Mouse (Mus musculus) forebrain, embryonic 14.5 days (tissue): ENCODE data around the gene Dzip1. TPM values are rescaled to one million over a fixed set of nuclear protein-coding genes. Genes with fewer than 3 reads are reported as not detected.

Experiments
- ATAC-seq: fragments of 200-750 bp; cut with Nextera tagmentation; 2 replicates; pipeline ENCODE4 v1.8.0; 2017; ENCODE audit warnings: mild to moderate bottlenecking, moderate library complexity
- DNase-seq: peaks from one replicate; pipeline ENCODE4 v3.0.0-alpha.2; 2015; ENCODE audit warnings: low spot score
- H3K27ac ChIP-seq: fragments of 300-500 bp; sonication (generic); 2 replicates; pipeline ENCODE4 v1.5.1; 2014; ENCODE audit warnings: low read depth, mild to moderate bottlenecking, control low read depth, low read length, moderate library complexity
- H3K27me3 ChIP-seq: fragments of 300-500 bp; sonication (generic); replicated peaks from 2 replicates; pipeline ENCODE4 v1.6.1; 2014; ENCODE audit warnings: low read length, control low read depth, mixed read lengths; ENCODE audit not compliant: control insufficient read depth, insufficient read depth
- H3K36me3 ChIP-seq: fragments of 300-500 bp; sonication (generic); 2 replicates; pipeline ENCODE4 v1.6.1; 2014; ENCODE audit warnings: low read length, control low read depth; ENCODE audit not compliant: control insufficient read depth, insufficient read depth
- H3K4me1 ChIP-seq: fragments of 300-500 bp; sonication (generic); 2 replicates; pipeline ENCODE4 v1.6.1; 2014; ENCODE audit warnings: antibody characterized with exemption, low read length, control low read depth; ENCODE audit not compliant: control insufficient read depth, insufficient read depth
- H3K4me2 ChIP-seq: fragments of 300-500 bp; sonication (generic); 2 replicates; pipeline ENCODE4 v1.6.1; 2014; ENCODE audit warnings: mild to moderate bottlenecking, control low read depth, low read length
- H3K4me3 ChIP-seq: fragments of 300-500 bp; sonication (generic); 2 replicates; pipeline ENCODE4 v1.5.1; 2014; ENCODE audit warnings: low read depth, low read length, control low read depth
- H3K9ac ChIP-seq: fragments of 300-500 bp; sonication (generic); 2 replicates; pipeline ENCODE4 v1.6.1; 2014; ENCODE audit warnings: mild to moderate bottlenecking, low read length, control low read depth, moderate library complexity
- H3K9me3 ChIP-seq: fragments of 300-500 bp; sonication (generic); replicated peaks from 2 replicates; pipeline ENCODE4 v1.6.1; 2016; ENCODE audit warnings: low read length, control low read depth, mixed read lengths; ENCODE audit not compliant: control insufficient read depth
- WGBS: fragments of 180-500 bp; shearing (Covaris S2); extraction: QIAGEN DNeasy Blood & Tissue Kit; methylation state at CpG from one replicate; pipeline ENCODE4 v1.1.7; 2014; 5-methylcytosine and 5-hydroxymethylcytosine counted together
- polyA plus RNA-seq: library from polyadenylated mRNA; unstranded; fragments of >200 nt; fragmentation: Nextera tagmentation; extraction: Ambion mirVana; gene quantifications from 2 replicates; pipeline ENCODE4 v1.2.1, GENCODE M21; 2014

The Dzip1 gene
- polyA plus RNA-seq, 1 experiment from 2014 or later = 30.2 TPM

DNA sequence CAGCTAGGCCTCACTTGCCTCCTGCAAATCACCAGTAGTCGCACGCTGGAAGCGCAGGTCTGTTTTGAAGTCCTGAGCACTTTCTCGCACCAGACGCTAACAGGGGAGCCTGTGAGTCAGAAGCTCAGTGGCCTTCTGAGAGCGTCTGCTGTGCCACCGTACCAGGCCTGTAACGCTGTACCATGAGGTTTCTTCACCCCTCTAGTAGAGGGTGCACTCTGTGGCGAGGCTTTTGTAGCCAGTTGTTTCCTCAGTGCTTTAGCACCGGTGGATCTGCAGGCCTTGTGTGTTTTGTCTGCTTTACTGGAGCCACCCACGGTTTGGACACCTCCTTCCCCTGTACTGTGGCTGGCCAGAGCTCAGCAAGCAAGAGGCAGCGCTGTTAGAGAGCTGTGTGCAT, 16.8 kb upstream of the Dzip1 start:
- H3K4me2 ChIP-seq = no peak overlapping the region
- 38% methylated on average over 12 of the region's 12 CpGs for WGBS
- no peak for DNase-seq
- no peak for ATAC-seq
- H3K4me3 ChIP-seq = no peak overlapping the region
- H3K4me1 ChIP-seq = peaks cover 9% of the 10 kb centered on the region
- no peaks in the 10 kb centered on the region for H3K36me3 ChIP-seq
- H3K9me3 ChIP-seq = no peaks in the 10 kb centered on the region
- H3K27ac ChIP-seq = no peak overlapping the region
- no peak overlapping the region for H3K9ac ChIP-seq
- no peaks in the 10 kb centered on the region for H3K27me3 ChIP-seq

DNA sequence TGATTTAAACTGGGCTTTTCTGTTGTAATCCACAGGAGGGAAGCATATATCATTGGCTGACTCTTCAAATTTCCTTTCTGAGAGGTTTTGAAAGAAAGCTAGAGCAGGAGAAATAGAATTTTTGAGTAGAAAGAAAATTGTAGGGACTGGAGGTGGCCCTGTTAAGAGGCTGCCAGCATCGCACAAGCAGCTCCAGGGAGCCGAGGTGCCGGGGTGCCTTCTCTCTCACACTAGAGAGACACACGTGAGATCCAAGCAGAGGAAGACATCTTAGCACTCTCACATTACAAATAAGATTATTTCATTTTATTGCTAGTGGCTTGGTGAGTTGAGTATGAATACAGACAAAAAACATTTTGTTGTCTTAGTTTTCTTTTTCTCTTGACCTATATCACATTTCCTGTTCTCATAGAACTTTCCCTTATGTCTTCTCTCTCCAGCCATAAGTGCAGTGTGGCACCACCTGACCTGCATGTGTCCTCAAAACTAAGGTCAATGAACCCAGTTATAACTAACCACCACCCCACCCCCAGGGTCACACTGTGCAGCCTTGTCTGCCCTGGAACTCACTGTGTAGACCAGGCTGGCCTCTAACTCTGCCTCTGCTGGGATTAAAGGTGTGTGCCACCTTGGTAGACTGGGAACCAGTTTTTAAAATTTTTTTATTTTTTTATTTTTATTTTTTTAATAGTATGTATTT, 15.7 kb upstream of the Dzip1 start:
- H3K36me3 ChIP-seq = no peaks in the 10 kb centered on the region
- no peak overlapping the region for H3K4me3 ChIP-seq
- DNase-seq (no peak), ATAC-seq (no peak)
- peaks cover 9% of the 10 kb centered on the region for H3K4me1 ChIP-seq
- no peak overlapping the region for H3K4me2 ChIP-seq
- no peaks in the 10 kb centered on the region for H3K27me3 ChIP-seq
- no peaks in the 10 kb centered on the region for H3K9me3 ChIP-seq
- WGBS = 73% methylated on average over 4 of the region's 4 CpGs
- H3K27ac ChIP-seq = no peak overlapping the region
- H3K9ac ChIP-seq = 0 out of 2 replicates have a peak overlapping the region, but pooled peaks have one; percentile 6

DNA sequence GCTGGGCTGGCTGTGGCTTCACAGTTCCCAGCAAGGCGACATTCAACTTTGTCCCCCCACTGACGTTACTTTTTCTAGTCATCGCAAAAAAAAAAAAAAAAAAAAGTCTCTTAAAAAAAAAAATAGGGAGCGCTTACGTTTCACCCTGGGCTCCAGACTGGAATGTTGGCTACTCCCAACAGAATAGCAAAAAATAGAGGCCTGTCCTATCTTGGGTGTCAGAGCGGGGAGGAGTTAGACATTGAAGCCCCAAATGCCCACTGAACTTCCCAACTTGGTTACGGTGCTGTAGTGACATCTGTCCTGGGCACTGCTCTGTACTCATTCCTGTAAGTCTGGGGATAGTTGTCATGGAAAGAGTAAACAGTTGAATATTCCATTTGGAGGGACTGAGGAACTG, 13.3 kb upstream of the Dzip1 start:
- ATAC-seq = no peak
- Histone ChIP-seq H3K9ac (peak overlapping the region; percentile 96), H3K4me1 (peaks cover 9% of the 10 kb centered on the region), H3K36me3 (no peaks in the 10 kb centered on the region), H3K27ac (no peak overlapping the region), H3K4me3 (peak overlapping the region; percentile 97), H3K9me3 (no peaks in the 10 kb centered on the region), H3K27me3 (no peaks in the 10 kb centered on the region), H3K4me2 (peak overlapping the region; percentile 74)
- WGBS = 2% methylated on average over 7 of the region's 7 CpGs
- DNase-seq = peak; percentile 22

DNA sequence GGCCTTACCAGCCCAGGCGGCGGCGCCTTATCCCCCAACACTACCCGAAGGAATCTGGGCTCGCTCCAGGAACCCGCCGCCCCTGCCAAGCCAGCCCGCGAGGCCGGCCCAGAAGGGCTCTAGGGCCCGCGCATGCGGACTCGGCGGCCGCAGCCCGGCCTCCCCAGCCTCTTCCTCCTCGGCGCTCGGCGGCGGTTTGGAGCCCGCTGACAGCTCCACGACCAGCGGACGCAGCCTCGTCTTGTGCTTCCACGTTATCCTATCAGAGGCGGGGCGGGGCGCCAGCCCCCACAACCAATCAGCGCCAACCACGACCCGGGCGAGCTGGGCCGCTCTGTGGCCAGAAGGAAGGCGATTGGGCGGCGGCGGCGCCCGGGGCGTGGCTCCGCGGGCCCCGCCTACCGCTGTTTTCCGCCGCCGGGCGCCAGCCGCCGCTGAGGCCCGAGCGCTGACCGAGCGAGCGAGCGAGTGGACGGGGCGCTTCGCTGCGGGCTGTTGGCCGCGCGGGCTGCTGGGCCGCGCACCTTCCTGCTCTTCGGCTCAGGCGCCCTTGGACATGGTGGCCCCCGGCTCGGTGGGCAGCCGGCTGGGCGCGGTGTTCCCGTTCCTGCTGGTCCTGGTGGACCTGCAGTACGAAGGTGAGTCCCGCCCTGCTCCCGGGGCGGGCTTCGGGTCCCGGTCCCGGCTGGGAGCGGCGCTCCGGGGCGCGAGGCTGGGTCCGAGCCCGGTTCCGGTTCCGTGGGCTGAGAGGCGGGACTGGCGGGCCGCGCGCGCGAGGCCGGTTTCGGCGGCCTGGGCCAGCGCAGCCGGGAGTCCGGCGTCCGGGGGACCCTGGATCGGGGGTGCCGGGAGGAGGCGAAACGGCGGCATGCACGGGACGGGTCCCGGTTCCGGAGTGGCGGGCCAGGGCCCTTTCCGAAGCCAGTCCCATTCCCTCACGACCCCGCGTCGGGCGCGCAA, 12.6 kb upstream of the Dzip1 start, which contains the start of gene Dnajc3:
Gene Dnajc3, plus strand, starts transcription at position 444 of the 960 bp plus-strand sequence.
- Histone ChIP-seq H3K4me2 (peak within 1 kb of the TSS; percentile 74), H3K4me3 (peak within 1 kb of the TSS; percentile 97), H3K9ac (peak within 1 kb of the TSS; percentile 96), H3K27ac (peak within 1 kb of the TSS; percentile 82), H3K4me1 (peaks cover 9% of the 10 kb centered on the region), H3K27me3 (no peaks in the 10 kb centered on the region), H3K36me3 (no peaks in the 10 kb centered on the region), H3K9me3 (no peaks in the 10 kb centered on the region)
- ATAC-seq = peak; percentile 100
- DNase-seq = peak; percentile 99
- WGBS = under 1% methylated on average over 101 of the region's 124 CpGs

DNA sequence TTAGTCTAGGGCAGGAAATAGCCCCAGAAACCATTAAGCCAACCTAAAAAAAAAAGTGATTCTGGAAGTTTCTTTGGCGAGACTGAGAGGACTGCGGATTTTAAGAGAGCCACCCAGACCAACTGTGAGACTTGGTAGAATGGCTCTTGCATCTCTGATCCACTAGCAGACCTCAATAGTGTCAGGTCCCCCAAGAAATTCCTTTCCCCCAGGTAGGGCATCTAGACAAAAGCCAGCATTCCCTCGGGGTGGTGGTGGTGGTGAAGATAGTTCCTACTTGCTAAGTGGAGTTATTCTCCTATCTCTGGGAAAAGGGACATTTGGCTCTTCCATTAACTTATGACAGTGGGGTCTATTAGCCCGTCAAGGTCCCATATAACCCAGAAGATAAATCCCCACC, 11.7 kb upstream of the Dzip1 start:
- no peaks in the 10 kb centered on the region for H3K36me3 ChIP-seq
- H3K4me3 ChIP-seq = peak overlapping the region; percentile 97
- WGBS = 45% methylated on average over 4 of the region's 4 CpGs
- no peaks in the 10 kb centered on the region for H3K27me3 ChIP-seq
- no peaks in the 10 kb centered on the region for H3K9me3 ChIP-seq
- ATAC-seq (no peak; the same call in 1 of the 2 replicates), DNase-seq (no peak)
- H3K4me1 ChIP-seq = peaks cover 9% of the 10 kb centered on the region
- peak overlapping the region; percentile 68 for H3K9ac ChIP-seq
- H3K27ac ChIP-seq = peak overlapping the region; percentile 82; the same call in 1 of the 2 replicates
- peak overlapping the region; percentile 74 for H3K4me2 ChIP-seq

DNA sequence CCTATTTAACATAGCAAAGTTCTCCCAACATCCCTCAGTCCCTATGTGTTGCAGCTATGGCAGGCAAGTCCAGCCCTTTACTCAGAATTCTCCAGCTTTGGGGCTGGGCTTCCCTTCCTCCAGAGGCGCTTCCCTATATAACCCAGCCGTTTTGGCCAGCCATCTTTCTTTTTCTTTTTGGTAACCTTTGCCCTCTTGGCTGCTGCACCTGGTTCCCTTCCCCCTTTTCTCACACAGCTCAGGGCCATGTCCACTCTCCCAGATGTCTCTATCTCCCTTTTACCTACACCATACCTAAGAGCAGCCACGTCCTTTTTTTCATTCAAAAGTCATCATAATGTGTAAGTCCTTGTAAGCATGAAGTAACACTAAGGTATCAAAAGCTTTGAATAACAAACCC, 11.0 kb upstream of the Dzip1 start:
- Histone ChIP-seq H3K4me2 (no peak overlapping the region), H3K9ac (no peak overlapping the region), H3K27me3 (no peaks in the 10 kb centered on the region), H3K4me1 (peaks cover 9% of the 10 kb centered on the region), H3K9me3 (no peaks in the 10 kb centered on the region), H3K27ac (no peak overlapping the region), H3K4me3 (no peak overlapping the region), H3K36me3 (no peaks in the 10 kb centered on the region)
- no peak for ATAC-seq
- 60% methylated on average over 3 of the region's 3 CpGs for WGBS
- DNase-seq = no peak

DNA sequence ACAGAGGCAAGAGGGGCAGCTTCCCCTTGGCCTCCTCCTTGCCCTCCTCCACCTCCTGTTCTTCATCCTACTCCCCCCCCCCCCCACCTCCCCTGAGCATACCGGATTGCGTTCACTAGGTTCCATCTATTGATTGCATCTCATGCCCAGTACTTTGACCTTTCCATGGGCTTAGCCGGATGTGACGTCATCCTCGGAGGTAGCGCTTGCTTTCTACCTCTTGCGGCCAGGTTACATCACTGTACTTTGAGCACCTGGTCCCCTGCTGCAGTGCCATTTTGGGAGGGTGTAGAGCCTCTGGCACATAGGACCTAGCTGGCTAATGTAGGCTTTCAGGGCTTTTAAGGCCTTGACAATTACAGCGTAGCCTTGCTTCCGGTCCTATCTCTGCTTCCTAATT, 9.4 kb upstream of the Dzip1 start:
- ATAC-seq (no peak), DNase-seq (no peak)
- H3K9ac ChIP-seq = no peak overlapping the region
- H3K4me1 ChIP-seq = peaks cover 9% of the 10 kb centered on the region
- H3K4me3 ChIP-seq = no peak overlapping the region
- H3K27ac ChIP-seq = no peak overlapping the region
- H3K4me2 ChIP-seq = no peak overlapping the region
- H3K9me3 ChIP-seq = no peaks in the 10 kb centered on the region
- no peaks in the 10 kb centered on the region for H3K27me3 ChIP-seq
- no peaks in the 10 kb centered on the region for H3K36me3 ChIP-seq
- WGBS = 90% methylated on average over 9 of the region's 9 CpGs

DNA sequence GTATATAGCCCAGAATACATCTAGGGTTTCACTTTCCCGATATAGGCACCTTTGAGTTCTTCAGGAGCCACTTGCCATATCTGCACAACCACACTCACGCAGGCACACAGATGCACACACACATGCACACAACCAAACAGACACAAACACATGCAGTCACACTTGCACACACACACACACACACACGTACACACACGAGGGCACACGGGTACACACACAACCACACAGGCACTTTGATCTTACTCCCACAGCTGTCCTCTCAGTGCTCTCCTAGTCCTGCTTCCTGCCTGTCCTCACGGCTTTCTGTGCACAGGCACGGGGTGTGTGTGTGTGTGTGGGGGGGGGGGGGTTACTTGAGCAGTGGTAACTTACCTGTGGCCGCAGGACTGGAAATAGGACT, 7.7 kb upstream of the Dzip1 start:
- H3K36me3 ChIP-seq = no peaks in the 10 kb centered on the region
- H3K4me3 ChIP-seq = no peak overlapping the region
- H3K4me1 ChIP-seq = no peaks in the 10 kb centered on the region; the same call in 1 of the 2 replicates
- no peak overlapping the region for H3K4me2 ChIP-seq
- H3K27ac ChIP-seq = no peak overlapping the region
- H3K9ac ChIP-seq = no peak overlapping the region
- no peak for ATAC-seq
- 74% methylated on average over 8 of the region's 8 CpGs for WGBS
- no peaks in the 10 kb centered on the region for H3K9me3 ChIP-seq
- DNase-seq = no peak
- H3K27me3 ChIP-seq = no peaks in the 10 kb centered on the region
